Mouse (Mus musculus) ES-E14 (cell line): ENCODE measurements at regions not wholly inside any gene's neighbourhood (a gene's known extent, or its start where the extent isn't known, plus 50 kb on each side); places are given as distances from the start of the nearest gene placed in this dataset.

Experiments used
- CHD2 ChIP-seq: IDR thresholded peaks from 2 replicates; pipeline ENCODE4 v1.6.1; 2014; ENCODE audit warnings: mild to moderate bottlenecking, low read depth, low read length, inconsistent platforms
- HCFC1 ChIP-seq: IDR thresholded peaks from 2 replicates; pipeline ENCODE4 v1.6.1; 2012; ENCODE audit warnings: low read length, inconsistent platforms, borderline replicate concordance; ENCODE audit not compliant: insufficient read depth
- ZC3H11A ChIP-seq: IDR thresholded peaks from 2 replicates; pipeline ENCODE4 v1.6.1; 2012; ENCODE audit warnings: low read depth, mild to moderate bottlenecking, inconsistent platforms, low read length, borderline replicate concordance

DNA sequence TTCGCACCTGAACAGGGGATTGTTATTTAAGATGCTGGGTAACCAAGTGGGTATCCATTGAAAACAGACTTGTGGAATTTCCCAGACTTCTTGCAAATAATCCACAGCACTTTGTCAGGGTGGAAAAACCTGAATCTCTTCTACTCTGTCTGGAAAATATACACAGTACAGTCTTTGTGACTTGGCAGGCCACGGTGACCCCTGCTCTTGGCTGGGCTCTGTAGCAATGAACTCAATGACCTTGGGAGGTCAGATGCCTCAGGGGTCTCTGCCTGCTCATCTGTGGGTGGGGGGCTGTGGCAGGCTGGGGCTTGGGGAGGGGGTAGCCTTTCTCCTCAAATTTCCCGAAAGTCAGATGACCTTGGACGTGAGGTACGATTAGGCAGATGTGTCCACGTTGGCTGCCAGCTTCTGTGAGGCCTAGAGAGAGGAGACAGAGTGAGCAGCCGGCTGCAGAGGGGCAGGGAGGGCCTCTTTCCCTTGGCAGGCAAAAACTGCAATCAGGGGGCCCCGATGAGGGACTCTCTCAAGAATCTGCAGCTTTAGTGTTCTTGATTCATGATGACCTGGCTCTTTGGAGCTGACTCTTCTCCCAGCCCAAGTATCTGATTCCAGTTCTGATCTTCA lies 108.4 kb downstream of the Edn3 start:
- TF ChIP-seq ZC3H11A (no peak), CHD2 (no peak), HCFC1 (no peak)
